Mouse (Mus musculus) CH12.LX (cell line): ENCODE measurements at regions not wholly inside any gene's neighbourhood (a gene's known extent, or its start where the extent isn't known, plus 50 kb on each side); places are given as distances from the start of the nearest gene placed in this dataset.

Experiments
- DNase-seq: peaks from one replicate; pipeline ENCODE4 v3.0.0-alpha.2; 2013; ENCODE audit errors: extremely low read depth
- H3K27ac ChIP-seq: 2 replicates; pipeline ENCODE4 v1.5.1; 2012; ENCODE audit warnings: low read depth, mild to moderate bottlenecking, control low read depth, moderate library complexity; ENCODE audit not compliant: insufficient read depth
- H3K27me3 ChIP-seq: replicated peaks from 2 replicates; pipeline ENCODE3; 2012; ENCODE audit warnings: inconsistent platforms
- H3K36me3 ChIP-seq, 2 experiments: replicated peaks in 1 of 2; 2 replicates each; pipeline versions ENCODE3 to v1.6.1; 2012; ENCODE audit warnings: inconsistent platforms in 1 of 2, low read length in 1 of 2, mild to moderate bottlenecking in 1 of 2, mixed read lengths in 1 of 2, moderate library complexity in 1 of 2; ENCODE audit not compliant: control insufficient read depth in 1 of 2, insufficient read depth in 1 of 2
- H3K4me1 ChIP-seq, 2 experiments: 2 replicates each; pipeline ENCODE4 v1.6.1; 2012; ENCODE audit warnings: inconsistent platforms in 1 of 2, moderate library complexity in 1 of 2; ENCODE audit not compliant: insufficient read depth in 2 of 2, control insufficient read depth in 1 of 2
- H3K4me2 ChIP-seq: 2 replicates; pipeline ENCODE4 v1.6.1; 2012; ENCODE audit warnings: low read depth, mild to moderate bottlenecking, control low read depth; ENCODE audit not compliant: poor library complexity, insufficient read depth, severe bottlenecking
- H3K4me3 ChIP-seq, 3 experiments: fragments of 150-350 bp in 1 of 3; sonication (generic) in 1 of 3; replicated peaks in 1 of 3; 2 replicates each; pipeline versions ENCODE3 to v1.5.1; 2011 to 2012; ENCODE audit warnings: low read depth in 2 of 3, low read length in 2 of 3, mild to moderate bottlenecking in 2 of 3, moderate library complexity in 2 of 3, control low read depth in 1 of 3, improper control_type of control experiment in 1 of 3, inconsistent platforms in 1 of 3, mixed read lengths in 1 of 3; ENCODE audit not compliant: poor library complexity in 1 of 3
- H3K79me2 ChIP-seq: replicated peaks from 2 replicates; pipeline ENCODE4 v1.6.1; 2012; ENCODE audit warnings: mild to moderate bottlenecking, moderate library complexity; ENCODE audit not compliant: control insufficient read depth, poor library complexity, insufficient read depth, severe bottlenecking; ENCODE audit errors: extremely low read depth
- H3K9ac ChIP-seq: 2 replicates; pipeline ENCODE4 v1.6.1; 2012; ENCODE audit warnings: low read depth, mild to moderate bottlenecking, control low read depth, moderate library complexity; ENCODE audit not compliant: insufficient read depth
- H3K9me3 ChIP-seq: replicated peaks from 2 replicates; pipeline ENCODE3; 2012; ENCODE audit warnings: low read length, inconsistent platforms, mixed read lengths
- CHD1 ChIP-seq: IDR thresholded peaks from 2 replicates; pipeline ENCODE4 v1.6.1; 2012; ENCODE audit warnings: low read depth, low read length, improper control_type of control experiment, inconsistent platforms
- CHD2 ChIP-seq: IDR thresholded peaks from 2 replicates; pipeline ENCODE4 v1.6.1; 2011; ENCODE audit warnings: low read length, improper control_type of control experiment
- CTCF ChIP-seq, 2 experiments: IDR thresholded peaks in 1 of 2; conservative IDR thresholded peaks in 1 of 2; 2 replicates each; pipeline ENCODE4 v1.5.1; 2011 to 2012; ENCODE audit warnings: low read depth in 2 of 2, low read length in 2 of 2, improper control_type of control experiment in 1 of 2, inconsistent platforms in 1 of 2, mild to moderate bottlenecking in 1 of 2, moderate library complexity in 1 of 2
- EP300 ChIP-seq: IDR thresholded peaks from 2 replicates; pipeline ENCODE4 v1.6.1; 2011; ENCODE audit warnings: low read length, improper control_type of control experiment
- GABPA ChIP-seq: IDR thresholded peaks from 2 replicates; pipeline ENCODE4 v1.6.1; 2012; ENCODE audit warnings: low read depth, low read length, improper control_type of control experiment, inconsistent platforms; ENCODE audit not compliant: insufficient replicate concordance
- HCFC1 ChIP-seq: IDR thresholded peaks from 2 replicates; pipeline ENCODE4 v1.6.1; 2012; ENCODE audit warnings: low read depth, mild to moderate bottlenecking, inconsistent platforms, low read length, improper control_type of control experiment
- IRF4 ChIP-seq: IDR thresholded peaks from 2 replicates; pipeline ENCODE4 v1.6.1; 2014; ENCODE audit warnings: low read depth, mild to moderate bottlenecking, inconsistent platforms, low read length, improper control_type of control experiment
- JUN ChIP-seq: IDR thresholded peaks from 2 replicates; pipeline ENCODE4 v1.6.1; 2011; ENCODE audit warnings: low read depth, mild to moderate bottlenecking, low read length, improper control_type of control experiment, moderate library complexity; ENCODE audit not compliant: insufficient read depth
- MAFK ChIP-seq: IDR thresholded peaks from 2 replicates; pipeline ENCODE4 v1.6.1; 2011; ENCODE audit warnings: low read length, improper control_type of control experiment; ENCODE audit not compliant: insufficient replicate concordance
- MAX ChIP-seq: IDR thresholded peaks from 2 replicates; pipeline ENCODE4 v1.6.1; 2011; ENCODE audit warnings: low read length, improper control_type of control experiment
- NELFE ChIP-seq: IDR thresholded peaks from 2 replicates; pipeline ENCODE4 v1.6.1; 2011; ENCODE audit warnings: low read depth, low read length, improper control_type of control experiment
- PAX5 ChIP-seq: IDR thresholded peaks from 2 replicates; pipeline ENCODE4 v1.6.1; 2012; ENCODE audit warnings: low read length, inconsistent platforms, mixed read lengths
- RCOR1 ChIP-seq: conservative IDR thresholded peaks from 2 replicates; pipeline ENCODE4 v1.6.1; 2012; ENCODE audit warnings: low read depth, mild to moderate bottlenecking, inconsistent platforms, low read length, improper control_type of control experiment
- SIN3A ChIP-seq: IDR thresholded peaks from 2 replicates; pipeline ENCODE4 v1.6.1; 2012; ENCODE audit warnings: low read length, improper control_type of control experiment, inconsistent platforms
- TBP ChIP-seq: conservative IDR thresholded peaks from 2 replicates; pipeline ENCODE4 v1.6.1; 2011; ENCODE audit warnings: low read depth, low read length, improper control_type of control experiment
- USF1 ChIP-seq: IDR thresholded peaks from 2 replicates; pipeline ENCODE4 v1.6.1; 2014; ENCODE audit warnings: low read depth, mild to moderate bottlenecking, inconsistent platforms, low read length, improper control_type of control experiment
- ZC3H11A ChIP-seq: IDR thresholded peaks from 2 replicates; pipeline ENCODE4 v1.6.1; 2012; ENCODE audit warnings: low read depth, mild to moderate bottlenecking, inconsistent platforms, low read length, improper control_type of control experiment
- ZKSCAN1 ChIP-seq: IDR thresholded peaks from 2 replicates; pipeline ENCODE4 v1.6.1; 2012; ENCODE audit warnings: low read depth, inconsistent platforms, low read length, improper control_type of control experiment, borderline replicate concordance
- ZNF384 ChIP-seq: IDR thresholded peaks from 2 replicates; pipeline ENCODE4 v1.6.1; 2012; ENCODE audit warnings: low read depth, low read length, improper control_type of control experiment, inconsistent platforms
- dilution Hi-C: fragments of 300-500 bp; cut with MboI; formaldehyde crosslinking; loops from 2 replicates; pipeline ENCODE4 v1.14.3; 2020; ENCODE audit warnings: low sequenced_read_pairs; ENCODE audit not compliant: extremely low pct_unique_long_range_greater_than_20kb, extremely low pct_ligation_motif_present
- in situ Hi-C: fragments of 300-500 bp; cut with MboI; formaldehyde crosslinking; loops from 3 replicates; pipeline ENCODE4 v1.14.3; 2019; ENCODE audit warnings: low sequenced_read_pairs, low pct_ligation_motif_present, low pct_unique_long_range_greater_than_20kb, mixed read lengths

DNA sequence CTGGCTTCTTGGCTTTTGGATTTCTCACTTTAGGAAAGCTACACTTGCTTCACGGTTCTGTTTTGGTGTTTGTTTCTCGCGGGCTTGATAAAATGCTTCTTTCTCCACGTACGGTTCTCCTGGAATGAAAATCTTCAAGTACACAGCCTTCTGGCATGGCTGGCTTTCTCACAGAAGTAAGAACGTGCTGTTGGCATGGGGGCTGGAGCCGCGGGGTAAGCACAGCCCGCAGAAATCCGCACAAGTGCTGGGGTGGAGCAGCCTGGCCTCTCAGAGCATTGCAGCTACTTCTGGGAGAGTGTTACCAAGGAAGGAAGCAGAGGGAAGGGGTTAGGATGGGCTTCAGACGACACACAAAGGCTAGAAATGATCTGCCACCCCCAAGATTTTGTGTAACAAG lies 510.2 kb downstream of the Plcl1 start:
- Histone ChIP-seq H3K9ac (no peak overlapping the region), H3K79me2 (no peaks in the 10 kb centered on the region), H3K4me1 (peaks cover 0 to 4% of the 10 kb centered on the region in 2 experiments; a peak in 1 of 4 replicates), H3K27ac (no peak overlapping the region), H3K27me3 (no peaks in the 10 kb centered on the region), H3K4me3 (no peak overlapping the region), H3K9me3 (no peaks in the 10 kb centered on the region), H3K4me2 (no peak overlapping the region), H3K36me3 (no peaks in the 10 kb centered on the region)
- dilution Hi-C loops (no loop called here), in situ Hi-C loops (no loop called here)
- TF ChIP-seq CHD1 (no peak), EP300 (no peak), IRF4 (no peak), JUN (no peak), USF1 (no peak), ZNF384 (no peak), ZC3H11A (no peak)
- no peak for DNase-seq

DNA sequence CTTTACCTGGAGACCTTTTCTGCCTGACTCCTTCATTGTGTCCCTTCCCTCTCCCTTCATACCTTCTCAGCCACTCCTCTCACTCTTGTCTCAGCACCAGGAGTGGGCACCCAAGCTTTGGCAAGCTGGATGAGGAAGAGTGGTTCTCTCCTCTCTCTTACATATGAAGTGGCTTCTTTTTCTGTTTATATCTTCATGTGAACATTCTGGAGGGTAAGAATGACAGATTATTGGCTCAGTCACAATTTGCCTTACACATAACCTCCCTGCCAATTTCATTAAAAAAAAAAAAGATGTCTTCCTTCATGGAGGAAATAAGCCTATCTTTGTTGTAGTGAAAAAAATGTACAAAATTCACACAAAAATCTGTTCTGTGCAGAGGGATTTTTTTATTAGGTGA lies 513.8 kb downstream of the Plcl1 start:
- dilution Hi-C loops = no loop called here
- no peaks in the 10 kb centered on the region for H3K36me3 ChIP-seq
- no peaks in the 10 kb centered on the region for H3K27me3 ChIP-seq
- TF ChIP-seq PAX5 (no peak), CTCF (conservative IDR thresholded peaks at IDR 0.05 in 1 of 2, IDR thresholded peaks at IDR 0.05 in 1 of 2; ENCODE audit: low read depth in 2 of 2, low read length in 2 of 2) (no peak), MAFK (no peak), TBP (no peak), RCOR1 (no peak), JUN (no peak), HCFC1 (no peak), CHD2 (no peak), USF1 (no peak), SIN3A (no peak), NELFE (no peak), ZKSCAN1 (no peak), MAX (no peak), GABPA (no peak)
- H3K79me2 ChIP-seq = no peaks in the 10 kb centered on the region
- DNase-seq = no peak
- no peak overlapping the region for H3K27ac ChIP-seq
- no peak overlapping the region for H3K4me2 ChIP-seq
- H3K4me1 ChIP-seq = no peaks in the 10 kb centered on the region
- no peak overlapping the region for H3K9ac ChIP-seq
- in situ Hi-C loops = no loop called here
- no peaks in the 10 kb centered on the region for H3K9me3 ChIP-seq
- no peak overlapping the region for H3K4me3 ChIP-seq
